Mouse (Mus musculus) MEL (cell line): ENCODE results near the gene Ap5z1.

Experiments
- CTCF ChIP-seq, 3 experiments: IDR thresholded peaks in 2 of 3; conservative IDR thresholded peaks in 1 of 3; 2 replicates each; pipeline ENCODE4 v1.5.1; 2011 to 2012; ENCODE audit warnings: low read length in 3 of 3, low read depth in 2 of 3, mild to moderate bottlenecking in 2 of 3, improper control_type of control experiment in 1 of 3, inconsistent platforms in 1 of 3, mixed read lengths in 1 of 3, moderate library complexity in 1 of 3; ENCODE audit not compliant: control insufficient read depth in 1 of 3, insufficient read depth in 1 of 3, poor library complexity in 1 of 3, severe bottlenecking in 1 of 3
- EP300 ChIP-seq, 2 experiments: IDR thresholded peaks; 2 replicates each; pipeline ENCODE4 v1.6.1; 2011; ENCODE audit warnings: improper control_type of control experiment in 2 of 2, low read length in 2 of 2, low read depth in 1 of 2, mild to moderate bottlenecking in 1 of 2
- KAT2A ChIP-seq: conservative IDR thresholded peaks from 2 replicates; pipeline ENCODE4 v1.6.1; 2012; ENCODE audit warnings: low read depth, low read length, improper control_type of control experiment, inconsistent platforms
- MEF2A ChIP-seq: IDR thresholded peaks from 2 replicates; pipeline ENCODE4 v1.6.1; 2014; ENCODE audit warnings: low read depth, mild to moderate bottlenecking, inconsistent platforms, low read length, improper control_type of control experiment; ENCODE audit not compliant: poor library complexity, insufficient replicate concordance, severe bottlenecking; ENCODE audit errors: extremely low read depth
- POLR2AphosphoS2 ChIP-seq: IDR thresholded peaks from 2 replicates; pipeline ENCODE4 v1.6.1; 2011; ENCODE audit warnings: low read length, improper control_type of control experiment
- SIN3A ChIP-seq: IDR thresholded peaks from 2 replicates; pipeline ENCODE4 v1.6.1; 2012; ENCODE audit warnings: low read length, improper control_type of control experiment, inconsistent platforms
- TAL1 ChIP-seq: IDR thresholded peaks from 2 replicates; pipeline ENCODE4 v1.6.1; 2012; ENCODE audit warnings: mild to moderate bottlenecking, inconsistent platforms, low read length, moderate library complexity, mixed read lengths
- ZNF384 ChIP-seq: IDR thresholded peaks from 2 replicates; pipeline ENCODE4 v1.6.1; 2012; ENCODE audit warnings: low read depth, mild to moderate bottlenecking, inconsistent platforms, low read length, improper control_type of control experiment

- no peak for TF ChIP-seq MEF2A
- TF ChIP-seq EP300 (IDR thresholded peaks at IDR 0.05; ENCODE audit: low read depth in 1 of 2, low read length in 2 of 2), result no peak
- peak; percentile 78 to 85 (median 80) for TF ChIP-seq CTCF (IDR thresholded peaks at IDR 0.05 in 2 of 3, conservative IDR thresholded peaks at IDR 0.05 in 1 of 3; ENCODE audit: control insufficient read depth in 1 of 3, insufficient read depth in 1 of 3, low read depth in 2 of 3, low read length in 3 of 3, poor library complexity in 1 of 3, severe bottlenecking in 1 of 3)
- no peak for TF ChIP-seq TAL1
- no peak for TF ChIP-seq ZNF384
- no peak for TF ChIP-seq SIN3A
- TF ChIP-seq KAT2A, result no peak
- no peak for TF ChIP-seq POLR2AphosphoS2
These were observed 38.7 kb downstream of the Ap5z1 start for GRCm38 (mm10) chr5:142502414-142502813.
